Mouse (Mus musculus) brain, embryonic 14.5 days (tissue): ENCODE results near the gene Acp1.

Experiments used
- CTCF ChIP-seq: fragments of 200-500 bp; IDR thresholded peaks from 2 replicates; pipeline ENCODE4 v1.5.1; 2012; ENCODE audit warnings: inconsistent platforms, mild to moderate bottlenecking, moderate library complexity, borderline replicate concordance; ENCODE audit not compliant: insufficient read depth, insufficient read length; ENCODE audit errors: extremely low read depth
- POLR2A ChIP-seq: fragments of 200-500 bp; IDR thresholded peaks from 2 replicates; pipeline ENCODE4 v1.6.1; 2012; ENCODE audit warnings: mild to moderate bottlenecking, inconsistent platforms, borderline replicate concordance; ENCODE audit not compliant: poor library complexity, insufficient read depth, insufficient read length, severe bottlenecking; ENCODE audit errors: extremely low read depth

DNA sequence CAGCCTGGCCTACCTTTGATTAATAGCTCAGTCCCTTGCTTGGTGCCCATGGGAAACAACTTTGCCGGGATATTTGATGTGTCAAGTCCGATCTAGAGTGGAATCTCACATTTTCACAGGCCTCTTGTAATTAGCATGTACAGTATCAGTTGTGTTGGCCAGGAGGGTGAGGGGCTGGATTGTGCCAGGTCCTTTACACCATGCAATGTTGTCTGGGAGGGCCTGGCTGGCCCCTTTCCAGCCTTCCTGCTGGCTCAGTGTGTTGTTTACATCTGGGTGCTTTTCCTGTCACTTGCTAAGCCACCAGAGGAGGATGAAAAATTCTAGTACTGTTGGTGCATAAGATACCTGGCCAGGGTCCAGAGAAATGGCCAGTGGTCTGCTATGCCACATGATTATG is 47.0 kb downstream of the Acp1 start:
- TF ChIP-seq CTCF (no peak), POLR2A (no peak)
